Mouse (Mus musculus) gastrocnemius, postnatal 36 days (tissue): Measurements from ENCODE around the gene Hlf. TPM values are rescaled to one million over a fixed set of nuclear protein-coding genes. Genes with fewer than 3 reads are reported as not detected.

Experiments
- DNase-seq, 2 experiments: peaks; one replicate each; pipeline ENCODE4 v3.0.0; 2022
- intact Hi-C: fragments of 180-260 bp; cut with DNase I; formaldehyde crosslinking; loops from one replicate; pipeline ENCODE4 v1.15.1; 2025
- long read RNA-seq, 2 experiments: library from polyadenylated mRNA; stranded (forward); transcript quantifications; one replicate each; pipeline ENCODE4 v2.0.0; 2021
- total RNA-seq, 2 experiments: library from RNA; stranded (reverse); gene quantifications; 2 replicates each; pipeline ENCODE4 v1.2.3; 2021

Hlf gene
- 1 to 10 TPM; 6.7 to 7.4 TPM for total RNA-seq
- long read RNA-seq, experiment 1, full-length matches to known transcripts = 1 of 1 reads
- long read RNA-seq, experiment 1, partial matches to known transcripts = 0 of 1 reads
- long read RNA-seq, experiment 1, other reads (novel, unspliced or antisense) = 0 of 1 reads
- long read RNA-seq, experiment 2 = 0 reads

DNA sequence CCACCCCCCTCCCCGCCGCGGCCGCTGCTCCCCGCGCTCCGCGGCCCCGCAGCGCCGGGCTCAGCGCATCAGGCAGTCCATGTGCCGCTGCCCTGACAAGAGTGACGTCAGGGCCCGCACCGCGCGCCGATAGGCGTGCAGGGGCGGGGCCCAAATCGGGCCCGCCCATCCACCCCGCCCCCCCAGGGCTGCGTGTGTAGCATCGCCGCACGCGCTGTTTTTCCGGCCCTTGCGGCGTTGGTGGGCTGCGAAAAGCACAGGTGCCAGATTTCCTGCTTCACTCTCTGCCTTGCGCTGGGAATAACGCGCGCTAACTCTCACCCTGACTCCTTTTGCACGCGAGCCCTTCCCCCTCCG, at the start of gene Hlf:
Hlf (minus strand) TSS at position 79 of the 357 bp plus-strand sequence.
- peak; percentile 85 for DNase-seq
- intact Hi-C loops = no loop called here

- DNase-seq = no peak
- intact Hi-C loops = no loop called here
These were observed 48.1 kb upstream of the Hlf start for GRCm38 (mm10) chr11:90438768-90439167.

GRCm38 (mm10) chr11:90425207-90425525, 34.5 kb upstream of the Hlf start:
- intact Hi-C loops = no loop called here
- no peak for DNase-seq

DNA sequence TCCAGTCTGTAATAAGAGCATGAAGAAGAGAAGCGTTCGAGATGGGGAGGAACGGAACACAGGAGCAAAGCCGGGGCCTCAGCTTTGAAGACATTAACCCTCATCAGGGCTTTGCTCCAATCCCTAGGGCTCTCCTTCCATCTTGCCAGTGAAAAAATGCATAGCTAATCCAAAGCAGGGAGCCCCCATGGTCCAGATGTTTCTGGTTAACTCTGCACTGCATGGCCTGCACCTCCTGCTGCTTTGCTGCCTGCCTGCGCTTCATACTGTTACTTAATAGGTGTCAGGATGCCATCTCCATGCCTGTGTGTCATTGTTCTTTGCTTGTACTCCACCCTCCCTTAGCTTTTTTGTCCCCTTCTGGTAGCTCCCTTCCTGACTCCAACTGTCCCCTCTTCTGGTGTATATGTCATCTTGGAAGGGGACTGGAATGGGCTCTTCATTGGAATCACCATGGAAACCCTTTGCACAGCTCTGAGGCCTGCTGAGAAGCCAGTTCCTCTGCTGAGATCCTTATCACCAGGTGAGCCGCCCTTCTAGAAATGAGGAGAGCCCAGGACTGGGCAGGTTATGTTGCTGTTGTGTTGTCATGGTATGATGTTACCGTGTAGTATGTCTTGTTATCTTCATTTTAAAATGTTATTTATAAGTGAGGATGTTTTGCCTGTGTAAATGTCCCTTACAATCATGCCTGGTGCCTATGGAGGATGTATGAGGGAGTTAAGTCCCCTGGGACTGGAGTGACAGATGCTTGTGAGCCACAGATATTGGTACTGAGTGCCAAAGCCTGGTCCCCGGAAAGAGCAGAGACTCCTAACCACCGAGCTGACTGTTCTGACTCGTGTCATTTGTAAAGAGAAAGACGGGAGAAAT, 33.9 kb upstream of the Hlf start:
- DNase-seq = no peak
- intact Hi-C loops = no loop called here

DNA sequence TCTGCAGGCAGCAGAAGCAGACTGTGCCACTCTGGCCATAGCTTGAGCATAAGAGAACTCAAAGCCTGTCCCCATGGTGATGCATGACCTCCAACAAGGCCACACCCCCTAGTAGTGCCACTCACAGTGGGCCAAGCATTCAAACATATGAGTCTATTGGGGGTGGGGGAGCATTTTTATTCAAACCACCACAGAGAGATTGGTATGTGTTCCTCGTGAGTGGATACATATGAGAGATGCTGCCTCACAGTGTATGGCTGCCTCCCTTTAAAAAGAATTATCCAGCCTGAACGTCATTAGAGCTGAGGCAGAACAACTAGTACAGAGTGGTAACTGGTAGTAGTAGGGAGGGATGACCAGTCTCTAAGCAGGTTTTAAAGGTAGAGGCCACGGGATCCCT, 33.2 kb upstream of the Hlf start:
- intact Hi-C loops = no loop called here
- DNase-seq = no peak

GRCm38 (mm10) chr11:90419706-90420105, 29.0 kb upstream of the Hlf start:
- intact Hi-C loops = no loop called here
- DNase-seq = no peak

GRCm38 (mm10) chr11:90417921-90418320, 27.2 kb upstream of the Hlf start:
- intact Hi-C loops = loop anchor here (1.0 kb wide), 1 partner anchor 26 kb away; no protein-coding TSS in a partner anchor
- peak; percentile 98 for DNase-seq

GRCm38 (mm10) chr11:90417011-90417410, 26.3 kb upstream of the Hlf start:
- intact Hi-C loops = loop anchor here (1.0 kb wide), 1 partner anchor 25 kb away; no protein-coding TSS in a partner anchor
- DNase-seq = no peak

DNA sequence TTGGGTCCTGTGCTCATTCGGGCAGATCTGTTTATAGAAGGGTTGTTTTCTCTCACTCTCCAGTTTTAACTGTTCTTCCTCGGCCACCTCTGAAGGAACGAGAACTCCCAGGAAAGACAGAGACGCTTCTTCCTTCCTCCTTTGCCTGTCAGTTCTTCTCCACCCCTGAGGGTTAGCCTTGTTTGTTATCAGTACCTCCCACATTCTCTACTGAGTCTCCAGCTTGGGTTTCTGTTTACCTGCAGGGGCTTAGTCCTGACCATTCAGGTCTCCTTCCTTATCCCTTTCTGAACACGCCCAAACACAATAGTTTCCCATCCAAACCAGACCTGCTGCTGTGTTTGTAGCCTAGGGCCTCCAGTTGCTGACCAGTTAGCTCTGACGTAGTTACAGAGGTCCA, 8.2 kb upstream of the Hlf start:
- DNase-seq = no peak
- intact Hi-C loops = no loop called here

GRCm38 (mm10) chr11:90391271-90392185, 833 bp upstream of the Hlf start:
- intact Hi-C loops = loop anchor here (1.0 kb wide), 1 partner anchor 26 kb away; no protein-coding TSS in a partner anchor

DNA sequence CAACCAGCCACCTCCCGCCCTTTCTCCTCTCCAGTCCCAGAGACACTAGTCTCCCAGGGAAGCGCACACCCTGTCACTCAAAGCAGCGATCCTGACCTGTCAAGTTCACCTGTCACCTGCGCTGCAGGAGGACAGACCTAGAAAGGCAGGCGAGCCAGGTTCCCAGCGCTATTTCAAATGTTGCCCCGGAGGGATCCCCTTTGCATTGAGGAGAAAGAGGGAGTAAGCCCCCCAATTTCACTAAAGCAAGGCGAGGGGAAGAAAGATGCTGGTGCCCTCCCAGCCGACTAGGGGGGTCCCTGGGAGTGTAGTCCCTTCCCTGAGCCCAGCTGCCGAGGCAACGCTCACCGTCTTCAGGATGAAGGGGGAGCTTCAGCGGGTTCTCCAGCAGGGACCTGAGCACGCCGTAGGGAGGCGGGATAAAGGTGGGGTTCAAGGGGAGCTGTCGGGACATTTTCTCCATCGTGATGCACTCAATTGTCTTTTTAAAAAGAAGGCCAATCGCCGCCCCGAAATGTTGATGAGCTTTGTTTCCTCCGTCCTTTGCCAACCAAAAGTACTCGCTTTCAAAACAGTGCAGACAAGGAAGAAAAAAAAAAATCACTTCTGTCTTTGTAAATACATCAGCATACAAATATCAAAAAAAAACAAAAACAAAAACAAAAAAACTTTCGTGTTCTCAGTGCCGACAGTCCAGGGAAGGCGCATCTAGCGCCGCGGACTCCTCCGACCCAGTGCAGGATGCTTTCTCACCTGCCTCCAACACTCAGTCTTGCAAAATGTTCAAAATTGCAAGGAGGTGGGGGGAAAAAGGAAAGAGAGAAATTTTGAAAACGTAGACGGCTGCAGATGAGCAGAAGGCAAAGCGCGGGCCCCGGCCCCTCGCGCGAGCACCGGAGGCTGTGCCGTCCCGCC, 536 bp downstream of the Hlf start:
- intact Hi-C loops = loop anchor here (2.0 to 10.0 kb wide), 2 partner anchors 71 to 205 kb away; partner anchors contain the start of gene Gm45716
- no peak for DNase-seq

More at GRCm38 (mm10) chr11:90391271-90392185, 833 bp upstream of the Hlf start:
- no peak for DNase-seq

- peak; percentile 23 to 27 for DNase-seq
- intact Hi-C loops = loop anchor here (2.0 to 10.0 kb wide), 2 partner anchors 71 to 205 kb away; partner anchors contain the start of gene Gm45716
These were observed 1.4 kb downstream of the Hlf start for GRCm38 (mm10) chr11:90389174-90389901.

DNA sequence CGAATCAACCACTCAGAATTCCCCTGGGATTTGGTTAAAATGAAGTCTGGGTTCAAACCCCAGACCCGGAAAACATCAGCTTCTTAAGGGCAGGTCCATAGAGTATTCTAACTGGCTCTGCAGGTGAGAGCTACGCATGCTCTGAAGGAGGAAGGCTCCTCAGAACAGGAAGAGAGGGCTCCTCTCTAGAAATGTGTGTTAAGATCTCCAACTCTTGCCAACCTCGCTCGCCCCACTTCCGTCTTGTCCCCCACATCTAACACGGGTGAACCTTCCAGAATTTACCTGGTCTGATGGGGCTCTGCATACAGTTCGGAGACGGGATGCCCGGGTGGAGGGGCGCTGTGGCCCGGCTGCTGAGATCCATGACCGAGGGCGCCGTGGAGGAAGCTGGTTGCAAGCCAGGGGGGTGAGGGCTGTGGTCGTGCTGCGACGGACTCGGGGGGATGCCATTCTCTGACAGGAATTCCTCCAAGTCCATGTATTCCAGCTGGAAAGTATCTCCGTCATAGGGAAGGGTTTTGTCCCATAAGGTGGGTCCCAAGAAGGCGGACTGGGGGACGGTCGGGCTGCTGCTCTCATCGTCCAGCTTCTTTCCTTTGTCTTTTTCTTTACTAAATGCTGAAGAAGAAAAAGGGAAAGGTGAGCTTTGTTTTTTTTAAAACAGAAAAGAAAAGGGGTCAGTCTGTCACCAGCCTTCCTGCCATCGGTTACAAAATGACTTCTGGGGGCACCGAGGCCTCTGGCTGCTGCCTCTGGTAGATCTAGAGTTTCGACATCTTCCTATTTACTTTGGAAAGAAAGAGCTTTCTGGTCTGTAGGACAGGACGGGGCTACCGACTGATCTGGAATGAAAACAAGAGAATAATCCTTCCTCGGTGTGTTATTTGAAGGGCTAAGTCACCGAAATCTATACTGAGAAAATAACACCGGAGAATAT, 2.9 kb downstream of the Hlf start:
- no peak for DNase-seq
- intact Hi-C loops = loop anchor here (2.0 to 10.0 kb wide), 2 partner anchors 69 to 203 kb away; partner anchors contain the start of gene Gm45716

GRCm38 (mm10) chr11:90382005-90382611, 8.6 kb downstream of the Hlf start:
- intact Hi-C loops = loop anchor here (10.0 kb wide), 1 partner anchor 197 kb away; the partner anchor contains the start of gene Gm45716
- DNase-seq = peak; percentile 65 to 70

GRCm38 (mm10) chr11:90381113-90381512, 9.6 kb downstream of the Hlf start:
- no peak for DNase-seq
- intact Hi-C loops = loop anchor here (10.0 kb wide), 1 partner anchor 196 kb away; the partner anchor contains the start of gene Gm45716

GRCm38 (mm10) chr11:90380131-90380685, 10.5 kb downstream of the Hlf start:
- DNase-seq = no peak
- intact Hi-C loops = loop anchor here (10.0 kb wide), 1 partner anchor 195 kb away; the partner anchor contains the start of gene Gm45716

GRCm38 (mm10) chr11:90378008-90378407, 12.7 kb downstream of the Hlf start:
- intact Hi-C loops = no loop called here
- no peak for DNase-seq
